Mouse (Mus musculus) ovary, adult 18-20 months (tissue): ENCODE data around the gene Ptprd.

Experiments
- DNase-seq: peaks from one replicate; pipeline ENCODE4 v3.0.0; 2022; ENCODE audit warnings: low spot score, mixed read lengths

Ptprd gene

GRCm38 (mm10) chr4:76312593-76312992 is 1899.2 kb downstream of the Ptprd start:
- no peak for DNase-seq

- DNase-seq = no peak
Measured at GRCm38 (mm10) chr4:76305987-76306386, 1905.8 kb downstream of the Ptprd start.

GRCm38 (mm10) chr4:76297375-76297774 is 1914.4 kb downstream of the Ptprd start:
- no peak for DNase-seq

- DNase-seq = no peak
Measured at GRCm38 (mm10) chr4:76292733-76293357, 1918.9 kb downstream of the Ptprd start.

- no peak for DNase-seq
Measured at GRCm38 (mm10) chr4:76290484-76290818, 1921.3 kb downstream of the Ptprd start.

GRCm38 (mm10) chr4:76289612-76290483 is 1921.9 kb downstream of the Ptprd start:
- DNase-seq = no peak

GRCm38 (mm10) chr4:76286016-76286415 is 1925.7 kb downstream of the Ptprd start:
- DNase-seq = no peak

GRCm38 (mm10) chr4:76282886-76283285 is 1928.9 kb downstream of the Ptprd start:
- no peak for DNase-seq

GRCm38 (mm10) chr4:76262727-76263126 is 1949.0 kb downstream of the Ptprd start:
- DNase-seq = no peak

GRCm38 (mm10) chr4:76260686-76261085 is 1951.1 kb downstream of the Ptprd start:
- no peak for DNase-seq

- no peak for DNase-seq
Measured at GRCm38 (mm10) chr4:76260286-76260685, 1951.5 kb downstream of the Ptprd start.

GRCm38 (mm10) chr4:76259636-76260035 is 1952.1 kb downstream of the Ptprd start:
- no peak for DNase-seq

- DNase-seq = no peak
Measured at GRCm38 (mm10) chr4:76244371-76244770, 1967.4 kb downstream of the Ptprd start.

GRCm38 (mm10) chr4:76241542-76241941 is 1970.2 kb downstream of the Ptprd start:
- DNase-seq = no peak

GRCm38 (mm10) chr4:76241140-76241539 is 1970.6 kb downstream of the Ptprd start:
- no peak for DNase-seq

GRCm38 (mm10) chr4:76239063-76239462 is 1972.7 kb downstream of the Ptprd start:
- no peak for DNase-seq

- DNase-seq = no peak
Measured at GRCm38 (mm10) chr4:76238577-76238976, 1973.2 kb downstream of the Ptprd start.

GRCm38 (mm10) chr4:76237827-76238226 is 1973.9 kb downstream of the Ptprd start:
- DNase-seq = no peak

- DNase-seq = no peak
Measured at GRCm38 (mm10) chr4:76223720-76224119, 1988.0 kb downstream of the Ptprd start.

- DNase-seq = no peak
Measured at GRCm38 (mm10) chr4:76222520-76222919, 1989.2 kb downstream of the Ptprd start.

- no peak for DNase-seq
Measured at GRCm38 (mm10) chr4:76218065-76218464, 1993.7 kb downstream of the Ptprd start.

GRCm38 (mm10) chr4:76215141-76215540 is 1996.6 kb downstream of the Ptprd start:
- DNase-seq = no peak

- no peak for DNase-seq
Measured at GRCm38 (mm10) chr4:76199321-76199720, 2012.4 kb downstream of the Ptprd start.

GRCm38 (mm10) chr4:76194762-76195161 is 2017.0 kb downstream of the Ptprd start:
- DNase-seq = no peak
